Mouse (Mus musculus): ENCODE data around the gene Zfp706. TPM values are rescaled to one million over a fixed set of nuclear protein-coding genes. Genes with fewer than 3 reads are reported as not detected.

Gene Zfp706
- total and polyA plus RNA-seq, 2 experiments from 2014 or later, result 48.7 to 541 TPM

DNA sequence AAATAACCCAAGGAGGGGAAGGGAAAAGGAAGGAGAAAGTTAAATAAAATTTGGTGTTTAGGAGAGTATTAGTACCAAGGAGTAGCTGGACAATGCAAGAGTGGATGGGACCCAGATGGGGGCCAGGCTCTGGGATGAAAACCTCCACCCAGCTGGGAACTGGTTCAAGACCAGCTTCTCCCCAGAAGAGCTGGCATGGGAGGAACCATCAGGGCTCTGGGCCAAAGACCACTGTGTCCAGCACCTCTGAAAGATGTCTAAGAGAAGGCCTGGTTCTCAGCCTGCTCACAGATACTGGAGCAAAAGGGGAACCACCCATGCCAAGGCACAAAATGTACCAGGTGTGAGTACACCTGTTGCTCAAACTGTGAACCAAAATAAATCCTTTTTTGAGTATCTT lies 20.4 kb upstream of the Zfp706 start:
- no peak overlapping the region for H3K4me3 ChIP-seq (ENCODE audit: low read depth, low read length)
- no peak overlapping the region for H3K9ac ChIP-seq (replicated peaks; ENCODE audit: low read depth, low read length)
- ATAC-seq (ENCODE audit: insufficient read depth, low read depth) (no peak), DNase-seq (ENCODE audit: low spot score) (no peak)
- H3K9me3 ChIP-seq (replicated peaks; ENCODE audit: control insufficient read depth, low read length), result no peaks in the 10 kb centered on the region
- H3K36me3 ChIP-seq (replicated peaks; ENCODE audit: control insufficient read depth, insufficient read depth, low read length), result no peaks in the 10 kb centered on the region
- H3K4me1 ChIP-seq (ENCODE audit: control insufficient read depth, insufficient read depth), result no peaks in the 10 kb centered on the region
- H3K27me3 ChIP-seq (ENCODE audit: control insufficient read depth, insufficient read depth, low read length), result no peaks in the 10 kb centered on the region
- no peak for TF ChIP-seq EP300 (IDR thresholded peaks at IDR 0.05; ENCODE audit: low read depth)
- no peak for TF ChIP-seq CTCF (IDR thresholded peaks at IDR 0.05; ENCODE audit: low read depth)
- no peak overlapping the region for H3K4me2 ChIP-seq (ENCODE audit: low read depth, low read length)
- no peak overlapping the region for H3K27ac ChIP-seq (ENCODE audit: low read depth)

- Histone ChIP-seq H3K27ac (ENCODE audit: low read depth) (no peak overlapping the region), H3K36me3 (replicated peaks; ENCODE audit: control insufficient read depth, insufficient read depth, low read length) (no peaks in the 10 kb centered on the region), H3K27me3 (ENCODE audit: control insufficient read depth, insufficient read depth, low read length) (no peaks in the 10 kb centered on the region), H3K4me2 (ENCODE audit: low read depth, low read length) (no peak overlapping the region), H3K4me1 (ENCODE audit: control insufficient read depth, insufficient read depth) (no peaks in the 10 kb centered on the region), H3K9me3 (replicated peaks; ENCODE audit: control insufficient read depth, low read length) (no peaks in the 10 kb centered on the region), H3K9ac (replicated peaks; ENCODE audit: low read depth, low read length) (no peak overlapping the region), H3K4me3 (ENCODE audit: low read depth, low read length) (no peak overlapping the region)
- ATAC-seq (ENCODE audit: insufficient read depth, low read depth) (no peak), DNase-seq (ENCODE audit: low spot score) (no peak)
- TF ChIP-seq CTCF (IDR thresholded peaks at IDR 0.05; ENCODE audit: low read depth), result no peak
- TF ChIP-seq EP300 (IDR thresholded peaks at IDR 0.05; ENCODE audit: low read depth), result no peak
- 67% methylated on average over 4 of the region's 4 CpGs for WGBS
Measured at GRCm38 (mm10) chr15:37026458-37026857, 18.9 kb upstream of the Zfp706 start.

DNA sequence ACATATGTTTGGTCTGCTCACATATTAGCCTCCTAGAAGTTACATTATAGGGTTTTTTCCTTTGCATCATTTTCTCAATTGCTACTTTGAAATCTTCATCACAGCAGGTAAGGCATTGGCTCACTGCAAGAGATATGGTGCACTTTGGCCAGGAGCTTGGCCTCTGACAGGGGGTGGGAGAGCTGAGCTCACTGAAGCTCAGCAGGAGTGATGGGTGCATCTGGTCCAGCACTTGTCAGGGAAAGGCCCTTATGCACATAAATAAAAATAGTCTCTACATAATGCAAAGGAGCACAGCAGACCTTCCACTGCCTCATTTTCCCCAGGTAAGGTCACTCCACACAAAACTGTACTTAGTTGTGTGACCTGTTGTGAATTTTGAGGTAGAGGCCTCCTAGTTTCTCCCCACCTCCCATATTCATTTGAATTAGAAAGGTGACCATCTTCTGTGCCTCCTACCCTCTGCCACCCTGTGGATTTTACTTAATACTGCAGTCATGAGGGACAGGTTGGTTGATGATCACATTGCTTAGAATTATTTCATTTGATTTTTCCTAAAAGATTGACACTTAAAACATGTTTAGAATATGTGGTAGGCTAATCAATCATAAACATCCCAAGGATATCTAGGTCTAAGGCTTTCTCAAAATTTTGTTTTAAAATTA lies 13.1 kb upstream of the Zfp706 start:
- no peaks in the 10 kb centered on the region for H3K36me3 ChIP-seq (replicated peaks; ENCODE audit: control insufficient read depth, insufficient read depth, low read length)
- no peak overlapping the region for H3K9ac ChIP-seq (replicated peaks; ENCODE audit: low read depth, low read length)
- H3K27ac ChIP-seq (ENCODE audit: low read depth), result no peak overlapping the region
- TF ChIP-seq CTCF (IDR thresholded peaks at IDR 0.05; ENCODE audit: low read depth), result peak; percentile 63
- no peak for TF ChIP-seq EP300 (IDR thresholded peaks at IDR 0.05; ENCODE audit: low read depth)
- no peaks in the 10 kb centered on the region for H3K4me1 ChIP-seq (ENCODE audit: control insufficient read depth, insufficient read depth)
- no peak overlapping the region for H3K4me3 ChIP-seq (ENCODE audit: low read depth, low read length)
- DNase-seq (ENCODE audit: low spot score) (no peak), ATAC-seq (ENCODE audit: insufficient read depth, low read depth) (no peak)
- H3K9me3 ChIP-seq (replicated peaks; ENCODE audit: control insufficient read depth, low read length), result no peaks in the 10 kb centered on the region
- no peak overlapping the region for H3K4me2 ChIP-seq (ENCODE audit: low read depth, low read length)
- H3K27me3 ChIP-seq (ENCODE audit: control insufficient read depth, insufficient read depth, low read length), result no peaks in the 10 kb centered on the region

- no peaks in the 10 kb centered on the region for H3K27me3 ChIP-seq (ENCODE audit: control insufficient read depth, insufficient read depth, low read length)
- no peaks in the 10 kb centered on the region for H3K36me3 ChIP-seq (replicated peaks; ENCODE audit: control insufficient read depth, insufficient read depth, low read length)
- no peak for ATAC-seq (ENCODE audit: insufficient read depth, low read depth)
- DNase-seq (ENCODE audit: low spot score), result no peak
- no peak overlapping the region for H3K4me2 ChIP-seq (ENCODE audit: low read depth, low read length)
- TF ChIP-seq EP300 (IDR thresholded peaks at IDR 0.05; ENCODE audit: low read depth) (no peak), CTCF (IDR thresholded peaks at IDR 0.05; ENCODE audit: low read depth) (no peak)
- no peaks in the 10 kb centered on the region for H3K4me1 ChIP-seq (ENCODE audit: control insufficient read depth, insufficient read depth)
- no peak overlapping the region for H3K4me3 ChIP-seq (ENCODE audit: low read depth, low read length)
- no peaks in the 10 kb centered on the region for H3K9me3 ChIP-seq (replicated peaks; ENCODE audit: control insufficient read depth, low read length)
- H3K9ac ChIP-seq (replicated peaks; ENCODE audit: low read depth, low read length), result no peak overlapping the region
- 68% methylated on average over 3 of the region's 3 CpGs for WGBS
- no peak overlapping the region for H3K27ac ChIP-seq (ENCODE audit: low read depth)
Measured at GRCm38 (mm10) chr15:37019434-37019833, 11.9 kb upstream of the Zfp706 start.

DNA sequence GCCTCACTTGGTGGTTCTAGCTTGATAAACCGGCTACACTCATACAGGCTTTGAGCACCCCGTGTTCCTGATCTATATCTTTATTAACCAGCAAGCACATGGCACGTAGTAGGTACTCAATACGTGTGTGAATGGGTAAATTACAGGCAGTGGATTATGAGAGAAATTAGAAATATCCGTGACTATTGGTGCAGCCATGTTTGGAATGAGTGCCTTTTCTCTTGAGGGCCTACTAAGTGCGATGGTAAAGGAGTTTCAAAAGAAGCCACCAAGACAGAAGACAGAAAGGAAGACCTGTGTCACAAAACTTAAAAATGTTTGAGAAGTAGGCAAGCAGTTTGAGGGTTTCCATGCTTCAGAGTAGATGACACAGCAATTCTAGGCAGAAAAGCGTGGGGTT lies 4.3 kb upstream of the Zfp706 start:
- 83% methylated on average over 7 of the region's 7 CpGs for WGBS
- no peak for TF ChIP-seq CTCF (IDR thresholded peaks at IDR 0.05; ENCODE audit: low read depth)
- no peak for TF ChIP-seq EP300 (IDR thresholded peaks at IDR 0.05; ENCODE audit: low read depth)

GRCm38 (mm10) chr15:37011316-37011715 lies 3.7 kb upstream of the Zfp706 start:
- H3K4me1 ChIP-seq (ENCODE audit: control insufficient read depth, insufficient read depth), result peaks cover 7% of the 10 kb centered on the region; the same call in 1 of the 2 replicates
- no peak overlapping the region for H3K27ac ChIP-seq (ENCODE audit: low read depth)
- no peak for ATAC-seq (ENCODE audit: insufficient read depth, low read depth)
- H3K9me3 ChIP-seq (replicated peaks; ENCODE audit: control insufficient read depth, low read length), result no peaks in the 10 kb centered on the region
- no peak overlapping the region for H3K4me3 ChIP-seq (ENCODE audit: low read depth, low read length)
- no peaks in the 10 kb centered on the region for H3K36me3 ChIP-seq (replicated peaks; ENCODE audit: control insufficient read depth, insufficient read depth, low read length)
- H3K9ac ChIP-seq (replicated peaks; ENCODE audit: low read depth, low read length), result no peak overlapping the region
- no peak for DNase-seq (ENCODE audit: low spot score)
- H3K4me2 ChIP-seq (ENCODE audit: low read depth, low read length), result no peak overlapping the region
- TF ChIP-seq CTCF (IDR thresholded peaks at IDR 0.05; ENCODE audit: low read depth) (no peak), EP300 (IDR thresholded peaks at IDR 0.05; ENCODE audit: low read depth) (no peak)
- no peaks in the 10 kb centered on the region for H3K27me3 ChIP-seq (ENCODE audit: control insufficient read depth, insufficient read depth, low read length)
- WGBS, result 68% methylated on average over 3 of the region's 3 CpGs

More for the DNA sequence above, 4.3 kb upstream of the Zfp706 start:
- no peak overlapping the region for H3K27ac ChIP-seq (ENCODE audit: low read depth)
- H3K9ac ChIP-seq (replicated peaks; ENCODE audit: low read depth, low read length), result no peak overlapping the region
- no peaks in the 10 kb centered on the region for H3K9me3 ChIP-seq (replicated peaks; ENCODE audit: control insufficient read depth, low read length)
- H3K4me1 ChIP-seq (ENCODE audit: control insufficient read depth, insufficient read depth), result peaks cover 7% of the 10 kb centered on the region; the same call in 1 of the 2 replicates
- ATAC-seq (ENCODE audit: insufficient read depth, low read depth), result no peak
- no peaks in the 10 kb centered on the region for H3K27me3 ChIP-seq (ENCODE audit: control insufficient read depth, insufficient read depth, low read length)
- H3K36me3 ChIP-seq (replicated peaks; ENCODE audit: control insufficient read depth, insufficient read depth, low read length), result no peaks in the 10 kb centered on the region
- H3K4me2 ChIP-seq (ENCODE audit: low read depth, low read length), result no peak overlapping the region
- no peak for DNase-seq (ENCODE audit: low spot score)
- H3K4me3 ChIP-seq (ENCODE audit: low read depth, low read length), result no peak overlapping the region

Data from heart, postnatal 0 days (tissue).